Mouse (Mus musculus) urinary bladder, postnatal 25 days (tissue): Measurements from ENCODE around the gene Kifc3.

ENCODE experiments used
- DNase-seq: peaks from one replicate; pipeline ENCODE4 v3.0.0; 2022; ENCODE audit warnings: low spot score

Gene Kifc3

DNA sequence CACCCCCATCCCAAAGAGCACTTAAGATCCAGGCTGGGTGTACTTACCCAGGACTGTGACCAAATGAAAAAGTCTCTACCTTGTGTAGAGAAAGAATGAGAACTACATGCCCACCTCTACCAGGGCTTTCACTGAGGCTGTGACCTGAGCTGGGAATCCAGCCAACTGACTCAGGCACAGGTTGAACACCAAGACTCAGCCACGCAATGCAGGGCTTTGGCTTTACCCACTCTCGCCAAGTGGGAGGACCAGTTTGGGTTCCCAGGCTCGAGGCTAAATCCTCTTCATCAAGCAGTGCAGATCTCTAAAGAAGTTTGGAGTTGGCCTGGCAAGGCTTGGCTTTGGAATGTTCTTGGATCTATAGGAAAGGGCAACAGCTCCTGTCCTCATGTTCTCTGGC lies 127.1 kb downstream of the Kifc3 start:
- DNase-seq: no peak

DNA sequence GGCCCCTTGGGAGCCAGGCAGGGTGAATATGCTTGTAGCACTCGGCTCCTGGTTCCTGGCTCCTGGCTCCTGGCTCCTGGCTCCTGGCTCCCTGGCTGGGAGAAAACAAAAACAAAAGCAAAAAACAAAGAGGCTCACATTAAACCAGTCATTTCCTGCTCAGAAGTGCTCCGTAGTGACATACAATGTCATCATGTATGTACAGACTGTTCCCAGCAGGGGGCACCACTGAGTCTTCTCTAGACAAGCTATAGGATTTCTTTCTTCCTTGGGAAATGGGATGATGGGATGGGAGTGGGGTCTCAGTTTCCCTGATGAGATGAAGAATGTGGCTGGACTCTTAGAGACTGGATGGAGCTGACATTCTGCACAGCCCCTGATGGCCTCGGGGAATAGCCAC lies 135.0 kb downstream of the Kifc3 start:
- peak; percentile 53 for DNase-seq

DNA sequence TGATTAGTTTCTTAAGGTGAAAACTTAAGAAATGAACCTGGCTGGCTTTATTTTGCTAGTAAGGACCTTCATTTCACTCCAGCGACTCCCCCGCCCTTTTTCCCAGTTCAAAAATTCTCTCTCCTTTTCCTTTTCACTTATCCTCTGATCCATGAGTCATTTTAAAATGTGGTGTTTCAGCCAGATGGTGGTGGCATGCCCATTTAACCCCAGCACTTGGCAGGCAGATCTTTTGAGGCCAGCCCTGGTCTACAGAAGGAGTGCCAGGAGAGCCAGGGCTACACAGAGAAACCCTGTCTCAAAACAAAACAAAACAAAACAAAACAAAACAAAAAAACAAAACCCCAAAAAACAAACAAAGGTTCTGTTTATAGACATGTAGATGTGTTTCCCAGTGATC lies 138.1 kb downstream of the Kifc3 start:
- no peak for DNase-seq

DNA sequence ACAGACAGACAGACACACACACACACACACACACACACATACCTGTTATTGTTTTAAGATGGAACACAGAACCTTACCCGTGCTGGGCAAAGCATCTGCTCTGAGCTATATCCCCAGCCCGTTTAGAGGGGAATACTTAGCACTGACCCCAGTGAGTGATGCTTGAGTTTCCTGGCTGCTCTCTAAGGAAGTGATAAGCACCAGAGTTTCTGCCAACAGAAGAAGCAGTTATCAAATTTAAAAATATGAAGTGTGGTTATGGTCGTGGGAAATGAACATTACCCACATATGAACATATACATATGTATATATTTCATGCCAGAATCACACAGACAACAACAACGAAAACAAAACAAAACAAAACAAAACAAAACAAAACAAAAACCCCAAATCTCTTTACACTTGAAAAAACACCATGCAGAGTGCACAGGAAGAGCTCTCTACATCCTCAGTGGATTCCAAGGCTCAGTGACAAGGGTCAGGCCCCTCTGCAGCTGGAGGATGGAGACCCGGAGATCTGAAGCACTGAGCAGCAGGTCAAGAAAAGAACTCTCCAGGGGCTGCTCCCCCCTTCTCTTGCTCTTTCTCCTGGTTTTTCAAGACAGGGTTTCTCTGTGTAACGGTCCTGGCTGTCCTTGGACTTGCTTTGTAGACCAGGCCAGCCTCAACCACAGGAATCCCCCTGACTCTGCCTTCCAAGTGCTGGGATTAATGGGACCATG lies 142.6 kb downstream of the Kifc3 start:
- DNase-seq: no peak

DNA sequence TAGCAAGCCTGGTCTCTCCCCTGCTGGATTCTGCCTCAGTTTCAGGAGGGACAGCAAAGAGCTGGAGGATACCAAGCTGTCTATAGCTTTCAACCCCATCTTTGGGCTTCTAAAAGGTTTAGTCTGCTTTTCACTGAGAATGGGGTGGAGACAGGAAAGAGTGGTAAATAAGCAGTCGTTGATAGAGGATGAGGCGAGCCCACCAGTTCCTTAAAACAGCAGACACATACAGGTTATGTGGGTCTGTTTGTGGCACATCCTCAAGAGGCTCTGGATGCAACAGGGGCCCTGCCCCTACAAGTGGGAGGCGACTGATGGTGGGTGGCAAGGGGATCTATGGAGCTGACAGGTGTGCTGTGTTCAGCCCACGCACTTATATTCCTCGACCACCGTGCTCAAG lies 144.0 kb downstream of the Kifc3 start:
- no peak for DNase-seq

DNA sequence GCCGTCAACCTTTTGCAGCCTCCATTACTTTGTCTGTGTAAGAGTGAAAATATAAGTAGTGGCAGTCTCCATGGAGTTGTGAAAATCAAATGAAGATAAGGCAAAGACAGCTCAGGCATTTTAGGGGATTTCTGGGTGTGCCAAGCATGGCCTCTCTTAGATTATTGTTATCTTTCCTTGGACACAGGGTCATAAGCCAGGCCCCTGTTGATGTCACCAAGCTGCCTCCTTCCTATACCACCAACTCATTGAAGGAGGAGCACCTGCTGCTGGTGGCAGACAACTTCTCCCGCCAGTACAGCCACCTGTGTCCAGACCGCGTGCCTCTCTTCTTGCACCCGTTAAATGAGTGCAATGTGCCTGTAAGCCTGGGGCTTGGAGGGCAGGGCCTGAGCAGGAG lies 146.2 kb downstream of the Kifc3 start:
- no peak for DNase-seq

DNA sequence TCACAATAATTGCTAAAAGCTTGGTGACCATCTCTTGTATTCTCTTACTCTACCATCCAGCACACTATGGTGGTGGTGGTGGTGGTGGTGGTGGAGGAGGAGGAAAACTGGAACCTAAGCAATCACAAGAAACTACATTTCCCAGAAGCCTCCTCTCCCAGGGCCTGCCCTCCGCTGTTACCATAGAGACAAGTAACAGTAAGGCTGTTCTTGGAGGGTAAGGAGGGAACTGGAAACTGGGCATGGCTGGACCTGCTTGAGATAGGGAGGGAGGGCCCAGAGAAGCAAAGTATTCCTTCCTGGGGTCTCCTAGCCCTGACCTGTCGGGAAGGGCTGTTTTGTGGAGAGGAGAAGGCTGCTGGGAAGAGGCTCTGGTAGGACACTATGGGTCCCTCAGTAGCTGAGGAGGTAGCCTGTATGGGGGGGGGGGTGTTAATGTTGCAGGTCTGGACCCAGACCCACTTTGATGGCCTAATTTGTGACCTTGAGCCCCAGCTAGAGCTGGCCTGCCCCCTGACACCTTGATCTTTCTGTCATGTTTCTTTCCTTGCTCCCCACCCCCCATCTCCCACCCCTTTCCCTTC lies 147.6 kb downstream of the Kifc3 start, which contains the start of gene Drc7:
Gene Drc7, plus strand, starts transcription at position 177 of the 584 bp plus-strand sequence.
- no peak for DNase-seq

DNA sequence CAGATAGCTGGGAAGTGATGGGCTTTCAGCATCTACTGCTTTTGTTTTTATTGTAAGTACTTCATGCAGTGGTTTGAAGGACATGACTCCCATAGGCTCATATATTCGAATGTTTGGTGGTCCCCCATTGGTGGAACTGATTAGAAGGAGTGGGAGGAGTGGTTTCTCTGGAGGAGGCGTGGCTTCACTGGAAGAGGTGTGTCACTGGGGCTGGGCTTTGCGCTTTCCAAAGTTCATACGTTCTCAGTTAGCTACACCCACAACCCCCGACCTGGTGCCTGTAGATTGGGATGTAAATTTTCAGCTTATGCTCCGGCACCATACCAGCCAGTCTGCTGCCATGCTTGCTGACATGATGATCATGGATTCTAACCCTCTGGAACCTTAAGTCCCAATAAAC lies 148.2 kb downstream of the Kifc3 start:
- DNase-seq: no peak
